Mouse (Mus musculus): ENCODE data around the gene Ovca2.
A peak's percentile ranks its signal among the peaks of the same experiment; 100 is the strongest.
"Not testable (repeated sequence)": the region's sequence is repeated elsewhere in the genome, so short reads cannot be mapped to it uniquely, and the experiment has no call there.

The Ovca2 gene

DNA sequence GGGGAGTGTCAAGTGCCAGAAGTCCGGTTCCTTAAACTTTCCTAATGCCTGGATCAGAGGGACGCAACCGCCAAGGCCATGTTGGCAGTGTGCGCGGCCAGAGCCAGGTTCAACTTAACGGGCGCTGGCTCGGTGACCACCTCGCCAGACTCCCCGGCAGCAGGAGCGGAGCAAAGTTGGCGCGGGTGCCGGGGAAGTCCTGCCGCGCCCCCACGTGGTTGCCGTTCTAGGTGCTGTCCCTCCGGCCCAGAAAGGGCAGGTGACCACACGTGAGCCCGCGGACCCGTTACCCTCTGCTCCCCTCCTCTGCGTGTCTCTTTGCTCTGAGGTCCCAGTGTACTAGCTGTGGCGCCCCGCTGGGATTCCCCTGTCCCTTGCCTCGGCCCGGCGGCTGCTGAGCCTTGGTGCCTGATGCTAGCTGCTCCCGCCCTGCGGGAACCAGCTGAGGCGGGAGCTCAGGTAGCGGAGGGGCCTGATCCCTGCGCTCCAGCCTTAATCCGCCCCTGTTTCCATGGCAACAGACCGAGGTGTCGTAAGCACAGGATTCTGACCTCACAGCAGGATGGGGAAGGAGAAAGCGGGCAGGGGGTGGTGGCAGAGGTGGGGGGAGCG is 16.3 kb upstream of the Ovca2 start:
- no peak for DNase-seq (ENCODE audit: low read depth)

DNA sequence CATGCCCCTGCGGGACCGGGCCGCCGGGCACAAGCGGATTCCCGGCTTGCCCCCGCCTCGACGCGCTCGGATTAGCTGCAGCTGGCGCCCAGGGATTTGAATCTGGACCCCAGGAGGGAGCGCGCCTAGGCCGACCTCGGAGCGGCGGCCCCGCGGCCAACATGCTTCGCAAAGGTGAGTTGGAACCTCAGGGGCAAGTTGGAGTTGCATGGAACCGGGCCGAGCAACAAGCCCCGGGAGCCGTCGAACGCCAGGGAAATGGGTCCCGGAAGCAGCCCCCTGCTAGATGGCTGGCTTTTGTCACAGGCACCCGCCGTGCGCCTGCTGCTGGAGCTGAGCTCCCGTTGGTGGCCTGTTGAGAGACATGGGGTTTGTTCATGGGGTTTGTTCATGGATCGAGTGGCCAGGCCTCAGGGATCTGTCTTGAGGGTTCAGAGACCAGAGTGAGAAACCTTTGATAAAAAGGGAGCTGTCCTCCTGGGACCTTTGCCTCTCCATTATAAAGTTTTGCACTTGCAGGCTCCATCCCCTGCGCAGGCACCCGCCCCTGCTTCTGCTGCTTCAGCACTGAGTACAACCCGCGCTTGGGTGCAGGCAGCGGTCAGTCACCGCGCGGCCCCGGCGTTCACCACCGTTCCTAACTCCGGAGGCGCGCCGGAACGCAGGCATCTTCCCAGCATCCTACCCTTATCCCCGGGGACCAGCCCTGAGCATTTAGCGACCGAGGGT is 15.7 kb upstream of the Ovca2 start:
- DNase-seq (ENCODE audit: low read depth): no peak

DNA sequence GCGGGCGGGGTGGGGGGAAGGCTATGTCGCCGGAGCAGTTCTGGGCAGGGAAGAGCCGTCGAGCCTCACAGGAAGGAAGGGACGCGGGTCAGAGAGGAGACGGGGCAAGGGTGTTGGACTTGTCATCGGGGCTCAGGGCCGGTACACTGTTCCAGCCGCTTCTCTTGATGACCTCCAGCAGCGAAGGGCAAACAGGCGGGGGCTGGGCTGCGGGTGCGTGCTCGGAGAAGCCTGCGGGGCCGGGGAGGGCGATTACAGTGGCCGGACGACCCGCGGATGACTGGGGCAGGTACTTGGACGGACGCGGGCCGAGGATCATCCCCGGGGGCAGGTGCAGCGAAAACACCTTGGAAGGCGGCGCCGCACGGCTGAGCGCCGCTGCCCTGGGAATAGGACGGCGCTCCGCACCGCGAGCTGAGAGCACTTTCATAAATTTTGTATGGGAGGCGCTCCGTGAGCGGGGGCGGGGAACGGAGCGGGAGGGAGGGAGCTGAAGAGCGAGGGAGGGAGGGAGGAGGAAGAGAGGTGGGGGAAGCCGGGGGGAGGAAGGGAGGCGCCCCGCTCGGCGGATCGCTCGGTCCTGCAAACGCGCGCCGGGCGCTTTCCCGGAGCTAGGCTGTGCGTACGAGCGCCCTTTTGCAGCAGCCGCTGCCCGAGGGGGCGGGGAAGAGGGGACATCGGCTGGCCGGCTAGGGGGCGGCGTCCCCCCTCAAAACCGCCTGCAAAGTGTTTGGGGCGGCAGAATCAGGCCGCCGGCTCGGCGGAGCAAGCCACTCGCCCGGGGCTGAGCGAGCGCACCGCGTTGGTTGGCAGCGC is 14.8 kb upstream of the Ovca2 start, which contains the start of gene Rtn4rl1:
Gene Rtn4rl1, plus strand, starts transcription at position 528 of the 816 bp plus-strand sequence.
- no peak for DNase-seq (ENCODE audit: low read depth)

DNA sequence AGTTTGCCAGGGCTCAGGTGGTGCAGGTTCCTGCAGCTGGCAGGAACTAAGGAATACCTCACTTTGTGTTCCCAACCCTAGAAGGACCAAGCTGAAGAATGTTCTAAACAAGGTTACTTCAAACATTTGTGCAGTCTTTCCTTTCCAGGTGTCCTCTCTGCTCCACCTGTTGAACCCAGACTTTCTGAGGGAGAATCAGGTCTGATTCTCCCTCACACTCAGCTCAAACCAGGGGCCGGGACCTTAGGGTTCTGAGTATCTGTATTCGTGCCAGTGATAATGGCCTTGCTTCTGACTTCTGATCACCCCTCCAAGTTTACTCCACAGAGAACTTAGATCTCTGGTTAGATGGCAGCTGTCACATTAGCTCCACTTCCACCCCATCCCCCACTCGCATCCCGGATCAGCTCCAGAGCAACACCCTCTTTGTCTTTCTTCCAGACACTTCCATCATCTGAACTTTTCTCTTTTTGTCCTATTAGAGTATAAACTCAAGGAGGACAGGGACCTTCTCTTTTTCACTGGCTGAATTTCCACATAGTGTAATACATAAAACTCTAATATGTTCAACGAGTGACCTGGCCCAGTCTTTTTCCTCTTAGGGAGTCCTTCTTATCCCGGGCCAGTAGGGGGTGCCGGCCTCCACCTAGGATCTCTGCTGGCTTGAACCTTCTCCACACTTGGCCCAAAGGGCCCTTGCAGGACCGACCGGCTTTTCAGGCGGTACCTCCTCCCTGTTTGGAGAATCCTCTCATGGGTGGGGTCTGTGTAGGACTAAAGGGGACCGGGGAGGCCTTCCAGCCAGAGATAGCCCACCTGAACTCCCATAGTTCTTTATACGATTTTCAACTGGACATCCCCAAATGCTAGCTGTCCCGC is 13.9 kb upstream of the Ovca2 start:
- peak; percentile 89 for DNase-seq (ENCODE audit: low read depth)

DNA sequence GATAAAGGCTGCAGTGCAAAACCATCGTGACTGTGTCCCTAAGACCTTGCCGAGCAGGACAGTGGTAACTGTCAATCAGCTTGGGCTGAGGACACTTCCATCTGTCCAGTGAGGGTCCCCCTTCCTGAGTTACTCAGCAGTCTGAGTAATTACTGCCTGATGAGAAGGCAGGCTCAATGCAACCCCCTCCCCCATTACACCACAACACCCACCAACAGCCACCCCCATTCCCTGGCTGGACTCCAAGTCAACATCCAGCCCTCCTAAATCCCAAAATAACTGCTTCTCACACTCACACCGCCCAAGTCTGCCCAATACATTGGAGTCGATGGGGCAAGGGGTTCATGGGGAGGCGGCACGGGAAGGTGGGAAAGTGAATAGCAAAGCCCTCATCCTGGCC is 13.2 kb upstream of the Ovca2 start:
- DNase-seq (ENCODE audit: low read depth): no peak

DNA sequence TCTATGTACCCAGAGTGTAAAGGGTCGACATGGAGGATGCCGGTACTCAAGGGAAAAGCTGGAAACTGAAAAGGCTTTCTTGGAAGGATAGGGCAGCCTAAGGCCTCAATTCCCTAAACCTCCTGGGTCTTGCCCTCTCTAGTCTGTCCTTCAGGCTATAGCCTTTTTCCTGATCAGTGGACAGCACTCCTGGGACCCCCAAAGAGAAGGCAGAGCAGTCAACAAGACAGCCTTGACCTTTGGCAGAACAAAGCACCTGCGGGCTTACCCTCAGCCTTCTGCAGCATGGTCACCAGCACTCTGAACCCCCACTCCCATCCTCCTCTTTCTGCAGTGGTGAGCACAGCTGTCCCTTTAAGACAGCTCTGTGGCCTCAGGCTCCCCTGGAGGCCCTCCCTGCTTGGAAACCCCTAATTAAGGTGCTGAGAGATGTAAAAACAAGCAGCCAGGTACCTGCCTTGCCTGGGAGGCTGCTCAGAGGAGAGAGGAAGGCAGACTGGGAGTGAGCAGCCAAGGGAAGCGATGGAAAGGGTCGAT is 12.3 kb upstream of the Ovca2 start, which contains the start of gene Dph1:
Gene Dph1, minus strand, starts transcription at position 337 of the 537 bp plus-strand sequence.
- DNase-seq (ENCODE audit: low read depth): no peak

DNA sequence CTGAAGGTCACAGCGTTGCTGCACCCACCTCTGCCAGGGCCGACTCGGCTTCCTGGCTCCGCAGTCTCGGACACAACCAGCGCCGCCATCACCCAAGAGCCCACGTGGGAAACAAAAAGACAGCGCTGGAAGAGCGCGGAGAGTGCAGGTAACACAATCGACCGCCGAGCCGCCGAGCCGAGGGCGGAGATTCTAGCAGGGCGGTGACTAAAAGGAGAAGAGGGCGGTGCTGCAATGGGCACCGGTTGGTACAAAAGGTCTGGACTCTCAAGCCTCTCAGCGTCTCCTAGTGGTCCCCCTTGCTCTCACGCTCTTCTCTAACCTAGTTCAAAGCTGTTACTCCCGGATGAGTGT is 11.7 kb upstream of the Ovca2 start:
- peak; percentile 95 for DNase-seq (ENCODE audit: low read depth)

DNA sequence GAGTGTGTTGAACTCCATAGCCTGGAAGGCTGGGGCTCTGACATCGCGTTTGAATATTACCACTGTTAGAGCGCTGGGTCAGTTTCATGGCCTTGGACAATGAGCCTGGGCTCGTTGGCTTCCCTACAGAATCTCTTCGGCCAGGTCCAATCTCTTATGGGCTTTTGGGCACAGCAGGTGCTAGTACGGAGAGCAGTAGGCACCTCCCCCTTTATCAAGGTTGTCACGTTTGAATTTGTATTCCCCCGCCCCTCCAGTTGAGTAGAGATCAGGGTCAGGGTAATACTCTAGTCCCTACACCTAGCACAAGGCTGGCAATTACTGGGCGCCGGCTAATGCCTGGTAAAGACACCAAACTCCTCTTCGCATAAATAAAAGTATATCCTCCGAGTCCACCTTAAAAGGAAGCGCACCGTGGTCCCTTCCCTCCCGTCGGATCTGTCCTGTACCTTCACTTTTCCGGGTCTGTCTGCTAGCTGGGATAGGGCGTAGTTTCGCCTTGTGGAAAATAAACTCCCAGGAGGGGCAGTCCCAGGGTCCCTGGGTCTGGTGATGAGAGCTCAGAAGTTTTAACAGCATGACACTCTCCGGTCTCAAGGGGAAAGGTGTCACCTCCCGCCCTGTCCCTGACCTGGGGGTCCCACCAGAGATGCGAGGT is 11.2 kb upstream of the Ovca2 start:
- DNase-seq (ENCODE audit: low read depth): no peak

DNA sequence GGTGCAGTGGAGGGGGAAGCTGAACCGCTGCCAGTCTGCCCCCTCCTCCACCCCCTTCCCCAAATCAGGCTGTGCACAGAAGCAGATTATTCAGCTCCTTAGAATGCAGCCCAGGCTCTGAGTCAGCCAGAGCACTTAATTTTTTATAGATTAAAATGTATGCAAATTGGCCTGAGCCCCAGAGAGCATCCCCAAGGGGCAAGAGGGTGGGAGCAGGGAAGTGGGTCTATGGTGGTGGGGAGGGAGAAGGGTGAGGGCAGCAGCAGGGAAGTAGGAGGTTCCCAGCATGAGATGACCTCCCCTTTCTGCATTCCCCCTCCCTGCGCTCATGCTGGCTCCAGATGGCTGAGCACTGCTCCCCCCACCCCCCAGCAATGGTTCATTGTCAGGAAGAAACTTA is 6.4 kb upstream of the Ovca2 start:
- peak; percentile 91 for DNase-seq (ENCODE audit: low read depth)

DNA sequence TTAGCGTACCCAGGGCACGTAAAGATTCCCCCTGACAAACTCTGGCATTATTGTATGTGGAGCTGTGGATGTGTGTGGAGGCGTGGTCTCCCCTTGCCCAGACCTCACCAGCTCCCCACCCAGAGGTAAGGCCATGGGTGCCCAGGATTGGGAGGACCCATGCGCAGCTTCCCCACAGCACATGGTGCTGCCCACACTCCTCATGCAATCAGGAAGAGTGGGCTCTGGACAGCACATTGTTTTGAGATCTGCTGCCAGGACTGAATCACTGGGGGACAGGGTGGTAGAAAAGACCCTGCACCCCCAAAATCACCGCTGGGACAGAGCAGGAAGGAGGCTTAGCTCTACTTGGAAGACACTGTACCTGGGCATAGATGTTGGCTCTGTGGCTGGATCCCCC is 5.9 kb upstream of the Ovca2 start:
- DNase-seq (ENCODE audit: low read depth): no peak

DNA sequence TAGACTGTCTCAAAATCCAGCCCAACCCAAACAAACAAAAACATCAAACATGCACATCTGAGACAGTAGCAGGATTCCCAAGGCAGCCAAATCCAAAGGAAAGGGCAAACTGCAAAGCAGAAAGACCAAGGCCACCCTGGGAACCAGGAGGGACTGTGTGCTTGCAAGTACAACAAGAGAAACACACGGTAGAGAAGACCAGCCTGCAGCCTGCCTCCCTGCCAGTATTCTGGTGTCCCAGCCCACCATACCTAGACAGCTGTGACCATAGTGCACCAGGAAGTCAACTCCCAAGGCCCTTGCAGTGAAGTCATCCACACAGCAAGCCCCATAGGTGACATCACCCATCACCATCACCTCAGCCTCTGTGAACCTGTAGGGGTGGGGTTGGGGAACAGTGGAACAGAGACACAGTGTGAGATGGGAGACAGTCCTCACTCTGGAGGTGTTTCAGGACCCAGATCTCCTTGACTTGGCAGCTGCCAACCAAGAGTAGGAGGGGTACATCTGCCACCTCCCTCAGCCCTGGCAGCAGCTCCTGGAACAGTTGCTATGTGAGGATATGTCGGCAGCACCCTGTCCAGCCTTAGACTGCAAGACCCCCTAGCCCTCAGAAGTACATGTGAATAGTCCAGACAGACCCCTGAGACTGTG is 5.4 kb upstream of the Ovca2 start:
- DNase-seq (ENCODE audit: low read depth): no peak

DNA sequence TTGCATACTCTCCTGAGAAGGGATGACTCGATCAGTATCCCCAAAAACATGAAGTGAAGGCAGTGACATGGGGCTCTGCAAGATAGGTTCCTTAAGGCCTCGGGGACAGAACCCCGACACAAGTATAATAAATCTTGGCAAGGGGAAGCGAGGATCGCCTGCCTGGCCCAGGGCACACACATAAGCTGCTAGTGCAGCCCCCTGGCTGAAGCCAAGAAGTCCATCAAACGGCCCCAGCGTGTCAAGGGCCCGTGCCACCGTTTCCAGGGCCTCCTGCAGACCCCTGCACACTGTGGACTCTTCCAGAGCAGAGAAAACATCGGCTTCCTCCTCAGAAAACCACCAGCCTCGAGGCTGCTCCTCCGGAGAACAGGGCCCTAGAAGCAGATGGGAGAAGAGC is 624 bp downstream of the Ovca2 start:
- no peak for DNase-seq (ENCODE audit: low read depth)

DNA sequence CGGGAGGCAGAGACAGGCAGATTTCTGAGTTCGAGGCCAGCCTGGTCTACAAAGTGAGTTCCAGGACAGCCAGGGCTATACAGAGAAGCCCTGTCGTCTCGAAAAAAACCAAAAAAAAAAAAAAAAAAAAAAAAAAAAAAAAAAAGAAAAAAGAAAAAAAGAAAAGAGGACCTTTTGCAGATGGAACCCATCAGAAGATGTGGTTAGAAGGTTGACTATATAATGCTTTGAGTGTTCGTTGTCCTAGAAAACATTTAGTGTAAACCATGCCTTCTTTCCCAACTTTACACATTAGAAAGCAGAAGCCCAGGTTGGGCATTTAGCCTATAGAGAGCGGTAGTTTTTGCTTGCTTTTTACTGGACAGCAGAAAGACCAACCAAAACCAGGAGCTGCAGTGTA is 4.1 kb downstream of the Ovca2 start:
- not testable (repeated sequence) for DNase-seq (ENCODE audit: low read depth)

DNA sequence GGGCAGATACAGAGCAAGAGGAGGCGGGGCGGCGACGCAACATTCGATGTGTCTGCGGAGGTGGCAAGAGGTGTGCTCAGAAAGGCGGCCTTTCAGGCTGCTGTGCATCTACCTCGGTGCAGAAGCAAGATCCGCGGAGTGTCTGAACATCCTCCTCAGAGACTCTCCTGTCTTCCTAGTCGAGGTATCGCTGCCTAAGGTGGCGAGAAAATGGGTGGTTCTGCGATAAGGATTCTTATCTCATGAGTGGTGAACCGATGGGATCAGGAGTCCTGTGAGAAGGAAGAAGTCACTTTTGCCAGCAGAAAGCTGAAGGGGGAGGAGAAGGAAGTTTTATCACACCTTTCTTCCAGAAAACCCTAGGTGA is 4.9 kb downstream of the Ovca2 start:
- DNase-seq (ENCODE audit: low read depth): no peak

DNA sequence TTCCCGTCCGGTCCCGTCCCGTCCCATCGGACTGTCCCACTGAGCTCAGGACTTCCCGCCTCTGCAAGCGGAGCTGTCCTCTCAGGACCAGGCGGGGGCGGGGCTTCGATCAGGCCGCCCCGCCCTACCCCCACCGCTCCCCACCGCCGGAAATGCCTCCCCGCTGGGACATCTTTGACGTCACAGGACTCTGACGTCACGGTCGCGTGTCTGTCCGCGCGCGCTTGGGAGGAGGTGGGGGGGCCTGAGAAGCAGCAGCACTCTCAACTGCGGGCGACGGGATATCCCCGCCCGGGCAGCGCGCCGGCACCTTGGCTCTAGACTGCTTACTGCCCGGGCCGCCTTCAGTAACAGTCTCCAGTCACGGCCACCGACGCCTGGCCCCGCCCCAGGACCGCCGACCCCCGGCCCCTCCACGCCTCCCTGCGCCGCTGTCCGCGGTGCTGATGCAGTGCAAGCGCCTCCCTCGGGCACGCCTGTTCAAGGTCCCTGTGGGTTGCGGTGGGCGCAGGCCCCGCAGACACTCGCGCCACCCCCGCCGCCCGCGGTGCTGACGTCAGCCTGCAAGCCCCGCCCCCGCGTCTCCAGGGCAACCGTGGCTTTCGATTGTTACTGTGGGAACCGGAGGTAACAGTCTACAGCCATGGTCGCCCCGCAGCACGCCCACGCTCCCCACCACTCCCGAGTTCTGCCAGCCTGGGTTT is 5.4 kb downstream of the Ovca2 start:
- DNase-seq (ENCODE audit: low read depth): peak; percentile 93

DNA sequence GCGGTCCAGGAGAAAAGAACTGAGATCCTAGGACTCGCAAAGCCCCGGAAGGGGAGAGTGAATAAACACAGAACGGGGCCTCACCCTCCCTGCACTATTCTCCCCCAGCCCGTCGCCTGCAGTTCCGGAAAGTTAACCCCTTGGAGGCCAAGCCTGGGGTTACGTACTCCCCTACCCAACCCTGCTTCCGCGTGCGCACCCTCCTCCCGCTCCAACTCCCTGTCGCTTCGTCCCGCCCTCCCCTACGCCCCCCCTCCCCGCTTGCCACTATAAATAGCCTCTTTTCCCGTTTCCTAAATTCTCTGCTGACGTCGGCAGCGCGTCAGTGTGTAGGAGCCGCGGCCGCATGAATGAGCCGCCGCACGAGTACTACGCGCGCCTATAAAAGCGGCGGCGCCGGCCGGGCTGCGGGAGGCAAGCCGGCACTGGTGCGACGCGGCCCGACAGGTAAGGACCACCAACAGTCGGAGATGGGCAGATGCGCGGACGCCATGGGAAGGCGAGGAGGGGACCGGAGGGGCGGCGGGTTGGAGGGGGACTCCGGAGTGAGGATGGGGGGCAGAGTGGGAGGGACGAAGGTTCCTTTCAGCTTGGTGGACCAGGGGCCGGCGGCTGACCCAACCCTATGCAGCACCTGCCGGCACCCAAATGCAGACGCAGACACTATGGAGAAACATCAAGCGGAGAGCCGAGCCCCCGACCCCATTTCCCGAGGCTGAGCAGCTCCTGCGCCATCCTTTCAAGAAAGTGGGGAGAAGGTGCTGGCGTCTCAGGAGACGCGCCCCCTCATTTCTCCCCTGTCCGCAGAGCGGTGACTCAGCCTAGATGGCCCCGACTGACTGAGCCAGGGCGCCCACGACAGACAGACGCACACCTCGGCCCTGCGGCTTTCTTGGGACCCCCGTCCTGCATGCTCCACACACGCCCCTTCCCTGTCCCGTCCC is 6.2 kb downstream of the Ovca2 start:
- no peak for DNase-seq (ENCODE audit: low read depth)

DNA sequence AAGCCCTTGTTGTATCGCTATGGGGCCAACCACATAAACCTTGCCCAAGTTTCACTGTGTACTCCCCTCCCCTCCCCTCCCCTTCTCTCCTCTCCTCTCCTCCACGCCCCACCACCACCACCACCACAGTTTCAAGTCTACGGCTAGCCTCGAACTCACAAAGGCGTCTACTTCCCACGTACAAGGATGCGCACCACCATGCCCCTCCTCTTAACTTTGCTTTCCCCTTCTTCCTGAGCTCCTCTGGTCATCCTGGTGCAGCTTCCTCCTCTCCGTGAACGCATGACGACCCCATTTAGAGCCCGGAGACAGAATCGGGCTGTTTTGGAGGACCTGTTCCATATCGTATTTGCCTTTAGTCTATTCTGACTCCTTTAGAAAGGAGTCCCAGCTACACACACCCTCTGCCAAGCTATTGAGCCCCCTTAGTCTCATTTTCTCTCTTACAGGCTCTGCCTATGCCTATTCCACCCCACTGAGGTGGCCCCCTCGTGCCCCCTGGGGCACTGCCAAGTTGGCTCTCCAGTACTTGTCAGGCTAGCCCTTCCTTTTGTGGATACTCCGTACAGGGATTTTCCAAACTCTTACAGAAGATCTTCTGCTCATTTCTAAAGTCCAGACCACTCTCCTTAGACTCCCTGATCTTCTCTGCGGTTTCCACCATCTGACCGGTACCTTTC is 7.3 kb downstream of the Ovca2 start:
- no peak for DNase-seq (ENCODE audit: low read depth)

DNA sequence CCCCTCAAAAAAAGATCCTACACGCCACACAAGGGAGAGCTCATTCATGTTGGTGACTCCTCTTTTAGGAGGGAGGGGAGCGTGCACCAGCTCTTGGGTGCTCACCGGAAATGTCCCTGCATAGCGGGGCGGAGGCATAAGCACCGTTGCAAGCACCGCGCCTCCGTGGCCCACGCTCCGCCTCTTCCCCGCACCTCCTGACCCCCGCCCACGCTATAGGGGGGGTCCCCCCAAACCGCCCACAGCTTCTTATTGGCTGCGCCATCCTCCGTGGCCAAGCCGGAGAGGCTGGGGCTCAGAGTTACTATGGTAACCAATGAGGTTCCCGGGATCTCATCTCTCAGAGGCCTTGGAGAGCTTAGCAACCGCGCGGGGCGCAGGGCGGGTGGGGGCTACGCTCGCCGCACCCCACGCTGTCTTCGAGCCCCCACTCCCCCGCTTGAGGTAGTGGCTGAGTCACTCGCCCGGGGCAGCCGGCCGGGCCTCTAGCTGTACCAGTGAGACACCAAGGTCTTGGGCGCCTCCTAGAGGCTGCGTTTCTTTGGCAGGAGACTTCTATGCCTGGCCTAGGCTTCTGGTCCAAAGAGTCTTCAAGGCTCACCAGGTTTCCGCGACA is 8.4 kb downstream of the Ovca2 start:
- peak; percentile 99 for DNase-seq (ENCODE audit: low read depth)

All from NIH3T3 (cell line).